ENCODE assay signal across 8 mouse cellular contexts in genomic region chr2:119814376-119814933, GRCm38 (mm10). TPM values are rescaled to one million over a fixed set of nuclear protein-coding genes. Genes with fewer than 3 reads are reported as not detected.
A peak's percentile ranks its signal among the peaks of the same experiment; 100 is the strongest.
DNase-seq lines count a peak whose midpoint lies in the region; ATAC-seq and TF ChIP-seq lines count a peak whose summit lies in the region.

No protein-coding gene starts in this region.

- H3K4me2 ChIP-seq in neural tube, embryonic 13.5 days: no peak overlapping the region
- no peak overlapping the region for H3K4me2 ChIP-seq in midbrain, embryonic 11.5 days

- H3K4me3 ChIP-seq in gastrocnemius, adult 2 months: no peak overlapping the region
- H3K4me3 ChIP-seq in neural tube, embryonic 13.5 days: no peak overlapping the region
- no peak overlapping the region for H3K4me3 ChIP-seq in midbrain, embryonic 11.5 days (ENCODE audit: low read depth, low read length)

- H3K9me3 ChIP-seq in neural tube, embryonic 13.5 days: no peaks in the 10 kb centered on the region
- no peaks in the 10 kb centered on the region for H3K9me3 ChIP-seq in midbrain, embryonic 11.5 days (ENCODE audit: control insufficient read depth, low read length)

- peak; percentile 55 for DNase-seq in gastrocnemius, postnatal 10 days
- no peak for DNase-seq in gastrocnemius, adult 2 months
- DNase-seq in neural tube, embryonic 10.5 days (ENCODE audit: extremely low spot score, low spot score): no peak
- DNase-seq in left cerebral cortex, postnatal 10 days (ENCODE audit: extremely low spot score in 1 of 2, low spot score in 2 of 2): peak; percentile 76 to 82
- DNase-seq in thymus, postnatal 14 days: peak; percentile 39
- DNase-seq in adrenal gland, adult 2 months: no peak
- DNase-seq in midbrain, embryonic 11.5 days (ENCODE audit: low spot score, missing footprints): no peak

- WGBS in neural tube, embryonic 13.5 days: 66% methylated on average over 7 of the region's 7 CpGs
- 88% methylated on average over 7 of the region's 7 CpGs for WGBS in midbrain, embryonic 11.5 days

- H3K36me3 ChIP-seq in neural tube, embryonic 13.5 days: peaks cover 57% of the 10 kb centered on the region
- no peaks in the 10 kb centered on the region; the same call in 1 of the 2 replicates for H3K36me3 ChIP-seq in midbrain, embryonic 11.5 days (ENCODE audit: control insufficient read depth, insufficient read depth, low read length)

- no peak overlapping the region for H3K27ac ChIP-seq in gastrocnemius, adult 2 months
- H3K27ac ChIP-seq in neural tube, embryonic 13.5 days (replicated peaks): no peak overlapping the region
- no peak overlapping the region for H3K27ac ChIP-seq in midbrain, embryonic 11.5 days (ENCODE audit: low read depth, low read length)

- H3K4me1 ChIP-seq in neural tube, embryonic 13.5 days (replicated peaks): peaks cover 6% of the 10 kb centered on the region
- no peaks in the 10 kb centered on the region for H3K4me1 ChIP-seq in midbrain, embryonic 11.5 days (ENCODE audit: control insufficient read depth, insufficient read depth, low read length)

- peak; percentile 66; the same call in 1 of the 2 replicates for ATAC-seq in neural tube, embryonic 13.5 days (ENCODE audit: low read depth)
- no peak for ATAC-seq in midbrain, embryonic 11.5 days (ENCODE audit: low FRiP score)

- H3K27me3 ChIP-seq in neural tube, embryonic 13.5 days: no peaks in the 10 kb centered on the region
- H3K27me3 ChIP-seq in midbrain, embryonic 11.5 days (ENCODE audit: control insufficient read depth, insufficient read depth, low read length): no peaks in the 10 kb centered on the region

- H3K9ac ChIP-seq in neural tube, embryonic 13.5 days: no peak overlapping the region
- H3K9ac ChIP-seq in midbrain, embryonic 11.5 days (ENCODE audit: low read length): no peak overlapping the region

- no peak for TF ChIP-seq CTCF in gastrocnemius, adult 2 months (IDR thresholded peaks at IDR 0.05)

- intact Hi-C loops in gastrocnemius, adult 2 months (cut with DNase I): no loop called here
- intact Hi-C loops in left cerebral cortex, postnatal 10 days (cut with DNase I): no loop called here

RNA-seq across cellular contexts. Expression of gene Tyro3, which starts 16.9 kb away (rescaled TPM):
- 1 to 10 TPM; 3.6 to 5.1 TPM for total RNA-seq in gastrocnemius, postnatal 10 days (2021)
- total RNA-seq in gastrocnemius, adult 2 months (2021): under 1 TPM; 0.10 to 0.73 TPM
- polyA plus RNA-seq in neural tube, embryonic 13.5 days (2015; fragmentation: Nextera tagmentation; extraction: Ambion mirVana): 16.2 and 19.2 TPM in 2 replicates
- 10 to 100 TPM; 73.3 to 74.1 TPM for total RNA-seq in left cerebral cortex, postnatal 10 days (2021)
- total RNA-seq in adrenal gland, adult 2 months (2021): 1 to 10 TPM; 3.9 to 5.7 TPM
- 4.1 and 5.5 TPM in 2 replicates for polyA plus RNA-seq in adrenal gland, adult 2 months (2012; rRNA removed)
- 19.1 and 22.6 TPM in 2 replicates for polyA plus RNA-seq in midbrain, embryonic 11.5 days (2014; fragmentation: Nextera tagmentation; extraction: Ambion mirVana)

RNA-seq across cellular contexts. Expression of gene Rpap1, which starts 27.1 kb away (rescaled TPM):
- 10 to 100 TPM; 14.2 to 14.5 TPM for total RNA-seq in gastrocnemius, postnatal 10 days (2021)
- 10 to 100 TPM; 14.4 to 16.7 TPM for total RNA-seq in gastrocnemius, adult 2 months (2021)
- 18.6 and 21.0 TPM in 2 replicates for polyA plus RNA-seq in neural tube, embryonic 13.5 days (2015; fragmentation: Nextera tagmentation; extraction: Ambion mirVana)
- total RNA-seq in left cerebral cortex, postnatal 10 days (2021): 10 to 100 TPM; 15.9 to 17.1 TPM
- total RNA-seq in adrenal gland, adult 2 months (2021): 10 to 100 TPM; 13.6 to 18.7 TPM
- 39.1 and 42.3 TPM in 2 replicates for polyA plus RNA-seq in adrenal gland, adult 2 months (2012; rRNA removed)
- 18.2 and 22.8 TPM in 2 replicates for polyA plus RNA-seq in midbrain, embryonic 11.5 days (2014; fragmentation: Nextera tagmentation; extraction: Ambion mirVana)

RNA-seq across cellular contexts. Expression of gene Ltk, which starts 54.2 kb away (rescaled TPM):
- not detected for total RNA-seq in gastrocnemius, postnatal 10 days (2021)
- not detected for total RNA-seq in gastrocnemius, adult 2 months (2021)
- 0.43 and 0.50 TPM in 2 replicates for polyA plus RNA-seq in neural tube, embryonic 13.5 days (2015; fragmentation: Nextera tagmentation; extraction: Ambion mirVana)
- total RNA-seq in left cerebral cortex, postnatal 10 days (2021): 1 to 10 TPM; 5.9 to 7.1 TPM
- under 1 TPM; 0.69 to 0.90 TPM for total RNA-seq in adrenal gland, adult 2 months (2021)
- 1.9 and 2.3 TPM in 2 replicates for polyA plus RNA-seq in adrenal gland, adult 2 months (2012; rRNA removed)
- polyA plus RNA-seq in midbrain, embryonic 11.5 days (2014; fragmentation: Nextera tagmentation; extraction: Ambion mirVana): 0.05 TPM in 1 of 2 replicates, not detected in the other

Comparison
In these comparisons a context has a peak if more than half of its experiments do, and no peak if none do; other contexts are left out.
1. DNase-seq: peak in gastrocnemius, postnatal 10 days (single experiment), left cerebral cortex, postnatal 10 days (2 of 2) and thymus, postnatal 14 days (single experiment); none in gastrocnemius, adult 2 months (single experiment), neural tube, embryonic 10.5 days (single experiment), adrenal gland, adult 2 months (single experiment) and midbrain, embryonic 11.5 days (single experiment).
2. RNA of gene Tyro3, which starts 16.9 kb away (total RNA-seq): 73.3 to 74.1 TPM in left cerebral cortex, postnatal 10 days; 3.9 to 5.7 TPM in adrenal gland, adult 2 months, 3.6 to 5.1 TPM in gastrocnemius, postnatal 10 days and 0.10 to 0.73 TPM in gastrocnemius, adult 2 months; every median in the first group is over 10 times any median in the second.